Mouse (Mus musculus): Measurements from ENCODE around the gene Golga2.

The Golga2 gene

GRCm38 (mm10) chr2:32288371-32288931 is 1.3 kb downstream of the Golga2 start:
- under 1% methylated on average over 29 of the region's 29 CpGs for WGBS

- WGBS, result 69% methylated on average over 8 of the region's 8 CpGs
Observed at GRCm38 (mm10) chr2:32294348-32294747, 7.2 kb downstream of the Golga2 start.

GRCm38 (mm10) chr2:32295285-32295684 is 8.1 kb downstream of the Golga2 start:
- WGBS, result 90% methylated on average over 3 of the region's 3 CpGs

- 62% methylated on average over 2 of the region's 2 CpGs for WGBS
Observed at GRCm38 (mm10) chr2:32295842-32296241, 8.7 kb downstream of the Golga2 start.

- 65% methylated on average over 4 of the region's 4 CpGs for WGBS
Observed at GRCm38 (mm10) chr2:32299469-32299868, 12.3 kb downstream of the Golga2 start.

- 91% methylated on average over 10 of the region's 10 CpGs for WGBS
Observed at GRCm38 (mm10) chr2:32302952-32303351, 15.8 kb downstream of the Golga2 start.

GRCm38 (mm10) chr2:32304145-32304832 is 17.1 kb downstream of the Golga2 start:
- 41% methylated on average over 8 of the region's 8 CpGs for WGBS

GRCm38 (mm10) chr2:32305668-32306067 is 18.5 kb downstream of the Golga2 start:
- WGBS, result 78% methylated on average over 5 of the region's 5 CpGs

GRCm38 (mm10) chr2:32306176-32306575 is 19.0 kb downstream of the Golga2 start:
- WGBS, result 78% methylated on average over 9 of the region's 9 CpGs

GRCm38 (mm10) chr2:32307247-32307798 is 20.1 kb downstream of the Golga2 start:
- WGBS, result 60% methylated on average over 6 of the region's 6 CpGs

- 41% methylated on average over 8 of the region's 8 CpGs for WGBS
Observed at GRCm38 (mm10) chr2:32307941-32308760, 21.0 kb downstream of the Golga2 start.

GRCm38 (mm10) chr2:32308870-32309568 is 21.8 kb downstream of the Golga2 start:
- 75% methylated on average over 16 of the region's 16 CpGs for WGBS

- WGBS, result 69% methylated on average over 18 of the region's 18 CpGs
Observed at GRCm38 (mm10) chr2:32310096-32310845, 23.1 kb downstream of the Golga2 start.

GRCm38 (mm10) chr2:32311443-32312317 is 24.5 kb downstream of the Golga2 start:
- 16% methylated on average over 42 of the region's 42 CpGs for WGBS

GRCm38 (mm10) chr2:32312318-32312964 is 25.3 kb downstream of the Golga2 start:
- WGBS, result 8% methylated on average over 48 of the region's 56 CpGs

GRCm38 (mm10) chr2:32314831-32315230 is 27.6 kb downstream of the Golga2 start:
- 93% methylated on average over 14 of the region's 14 CpGs for WGBS

GRCm38 (mm10) chr2:32315751-32316150 is 28.6 kb downstream of the Golga2 start:
- WGBS, result 26% methylated on average over 8 of the region's 8 CpGs

- WGBS, result 40% methylated on average over 20 of the region's 20 CpGs
Observed at GRCm38 (mm10) chr2:32316887-32317656, 29.9 kb downstream of the Golga2 start.

Measured in cerebral cortex, adult 2 months (tissue).